Mouse (Mus musculus) natural killer cell, adult 2 months (primary cell): ENCODE measurements around the gene Sowahb.
"Not testable (repeated sequence)": the region's sequence is repeated elsewhere in the genome, so short reads cannot be mapped to it uniquely, and the experiment has no call there.

Experiments
- DNase-seq, 2 experiments: peaks; one replicate each; pipeline ENCODE4 v3.0.0; 2022; ENCODE audit warnings: low spot score in 2 of 2

The Sowahb gene

GRCm38 (mm10) chr5:93042831-93043687, 1.8 kb downstream of the Sowahb start:
- no peak for DNase-seq

- DNase-seq, result no peak
These were observed 2.8 kb downstream of the Sowahb start for GRCm38 (mm10) chr5:93042031-93042430.

GRCm38 (mm10) chr5:93041276-93041675, 3.5 kb downstream of the Sowahb start:
- no peak for DNase-seq

GRCm38 (mm10) chr5:93040095-93040494, 4.7 kb downstream of the Sowahb start:
- DNase-seq, result no peak

- DNase-seq, result no peak
These were observed 8.6 kb downstream of the Sowahb start for GRCm38 (mm10) chr5:93036254-93036653.

GRCm38 (mm10) chr5:93035285-93035684, 9.5 kb downstream of the Sowahb start:
- no peak for DNase-seq

GRCm38 (mm10) chr5:93033087-93033870, 11.5 kb downstream of the Sowahb start:
- DNase-seq, result no peak

- DNase-seq, result no peak
These were observed 12.2 kb downstream of the Sowahb start for GRCm38 (mm10) chr5:93032621-93033020.

GRCm38 (mm10) chr5:93030869-93031268, 14.0 kb downstream of the Sowahb start:
- no peak for DNase-seq

GRCm38 (mm10) chr5:93030411-93030810, 14.4 kb downstream of the Sowahb start:
- no peak for DNase-seq

GRCm38 (mm10) chr5:93027120-93027675, 17.6 kb downstream of the Sowahb start:
- DNase-seq, result no peak

- DNase-seq, result no peak
These were observed 18.2 kb downstream of the Sowahb start for GRCm38 (mm10) chr5:93026437-93027119.

GRCm38 (mm10) chr5:93024754-93025280, 20.0 kb downstream of the Sowahb start:
- DNase-seq, result no peak

GRCm38 (mm10) chr5:93022126-93022797, 22.6 kb downstream of the Sowahb start:
- no peak for DNase-seq

GRCm38 (mm10) chr5:93020024-93020666, 24.7 kb downstream of the Sowahb start:
- no peak for DNase-seq

- not testable (repeated sequence) for DNase-seq
These were observed 25.6 kb downstream of the Sowahb start for GRCm38 (mm10) chr5:93019207-93019606.

GRCm38 (mm10) chr5:93017678-93018077, 27.1 kb downstream of the Sowahb start:
- DNase-seq, result no peak

- no peak for DNase-seq
These were observed 36.6 kb downstream of the Sowahb start for GRCm38 (mm10) chr5:93008256-93008655.

- no peak for DNase-seq
These were observed 38.9 kb downstream of the Sowahb start for GRCm38 (mm10) chr5:93005815-93006341.

- no peak for DNase-seq
These were observed 39.5 kb downstream of the Sowahb start for GRCm38 (mm10) chr5:93005229-93005814.
